Mouse (Mus musculus): ENCODE data around the gene Hbp1.

Hbp1 gene

GRCm38 (mm10) chr12:31950659-31951031 lies 310 bp upstream of the Hbp1 start:
- DNase-seq (ENCODE audit: low read depth, low spot score), result no peak

GRCm38 (mm10) chr12:31949193-31949741 lies 1.1 kb downstream of the Hbp1 start:
- peak; percentile 87 for DNase-seq (ENCODE audit: low read depth, low spot score)

GRCm38 (mm10) chr12:31948101-31949000 lies 2.0 kb downstream of the Hbp1 start:
- no peak for DNase-seq (ENCODE audit: low read depth, low spot score)

- peak; percentile 78 for DNase-seq (ENCODE audit: low read depth, low spot score)
Measured at GRCm38 (mm10) chr12:31947476-31947875, 2.9 kb downstream of the Hbp1 start.

GRCm38 (mm10) chr12:31944405-31944804 lies 5.9 kb downstream of the Hbp1 start:
- no peak for DNase-seq (ENCODE audit: low read depth, low spot score)

- DNase-seq (ENCODE audit: low read depth, low spot score), result no peak
Measured at GRCm38 (mm10) chr12:31943020-31943654, 7.2 kb downstream of the Hbp1 start.

GRCm38 (mm10) chr12:31939026-31939425 lies 11.3 kb downstream of the Hbp1 start:
- no peak for DNase-seq (ENCODE audit: low read depth, low spot score)

- DNase-seq (ENCODE audit: low read depth, low spot score), result no peak
Measured at GRCm38 (mm10) chr12:31938391-31938997, 11.8 kb downstream of the Hbp1 start.

- DNase-seq (ENCODE audit: low read depth, low spot score), result no peak
Measured at GRCm38 (mm10) chr12:31937613-31938012, 12.7 kb downstream of the Hbp1 start.

- no peak for DNase-seq (ENCODE audit: low read depth, low spot score)
Measured at GRCm38 (mm10) chr12:31936657-31937300, 13.6 kb downstream of the Hbp1 start.

- DNase-seq (ENCODE audit: low read depth, low spot score), result no peak
Measured at GRCm38 (mm10) chr12:31931818-31932217, 18.5 kb downstream of the Hbp1 start.

- no peak for DNase-seq (ENCODE audit: low read depth, low spot score)
Measured at GRCm38 (mm10) chr12:31928498-31928897, 21.8 kb downstream of the Hbp1 start.

GRCm38 (mm10) chr12:31926661-31927061 lies 23.7 kb downstream of the Hbp1 start:
- peak; percentile 60 for DNase-seq (ENCODE audit: low read depth, low spot score)

GRCm38 (mm10) chr12:31925343-31925742 lies 25.0 kb downstream of the Hbp1 start:
- no peak for DNase-seq (ENCODE audit: low read depth, low spot score)

- no peak for DNase-seq (ENCODE audit: low read depth, low spot score)
Measured at GRCm38 (mm10) chr12:31924135-31924534, 26.2 kb downstream of the Hbp1 start.

GRCm38 (mm10) chr12:31920464-31921405 lies 29.6 kb downstream of the Hbp1 start:
- DNase-seq (ENCODE audit: low read depth, low spot score), result no peak

- DNase-seq (ENCODE audit: low read depth, low spot score), result no peak
Measured at GRCm38 (mm10) chr12:31917245-31917644, 33.1 kb downstream of the Hbp1 start.

- no peak for DNase-seq (ENCODE audit: low read depth, low spot score)
Measured at GRCm38 (mm10) chr12:31916691-31917090, 33.6 kb downstream of the Hbp1 start.

- no peak for DNase-seq (ENCODE audit: low read depth, low spot score)
Measured at GRCm38 (mm10) chr12:31913614-31914013, 36.7 kb downstream of the Hbp1 start.

GRCm38 (mm10) chr12:31912966-31913551 lies 37.3 kb downstream of the Hbp1 start:
- no peak for DNase-seq (ENCODE audit: low read depth, low spot score)

Data from CD4-positive, CD25-positive, alpha-beta regulatory T cell, adult 2 months (primary cell).